8 mouse cellular contexts compared by ENCODE assay signal in the genomic region with DNA sequence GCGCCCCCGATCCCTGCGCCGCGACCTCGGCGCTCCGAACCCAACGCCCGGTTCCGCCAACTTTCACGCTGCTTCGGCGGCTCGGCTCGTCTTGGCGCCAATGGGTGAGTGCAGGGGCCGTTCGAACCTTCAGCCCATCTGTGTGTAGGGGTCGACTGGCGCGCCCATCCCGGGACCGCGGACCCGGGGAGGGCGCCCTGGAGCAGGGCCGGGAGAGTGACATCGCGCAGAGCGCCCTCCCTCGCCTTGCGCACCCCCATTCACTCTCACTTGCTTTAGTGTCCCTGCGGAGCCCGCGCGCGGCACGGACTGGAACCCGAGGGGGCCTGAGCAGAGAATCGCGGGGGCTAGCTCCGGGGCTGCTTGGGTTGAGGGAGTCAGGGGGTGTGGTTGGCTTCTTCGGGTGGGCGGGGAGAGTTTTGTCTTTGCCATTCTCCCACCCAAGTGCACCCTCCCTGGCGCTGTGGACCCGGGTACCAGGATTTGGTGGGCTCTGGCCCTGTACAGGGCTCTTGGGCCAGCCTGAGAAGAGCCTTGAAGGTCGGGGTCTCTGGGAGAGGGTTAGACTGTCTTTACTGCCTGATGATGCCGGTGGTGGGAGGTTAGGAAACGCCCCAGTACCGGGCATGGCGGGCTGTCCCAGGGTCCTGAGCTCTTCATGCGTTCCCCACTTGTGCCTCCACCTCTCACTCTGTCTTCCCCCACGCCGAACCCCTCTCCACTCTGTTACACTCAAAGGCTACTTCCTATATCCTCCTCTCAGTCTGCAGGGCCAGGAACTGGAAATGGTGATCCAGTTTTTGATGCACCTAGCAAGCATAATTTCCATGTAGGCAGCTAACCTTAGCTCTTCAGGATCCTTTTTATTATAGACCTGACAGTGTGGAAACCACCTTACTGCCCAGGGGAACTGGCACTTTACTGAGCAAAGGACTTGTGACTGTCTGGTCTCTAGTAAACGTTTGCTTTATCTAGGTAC. TPM values are rescaled to one million over a fixed set of nuclear protein-coding genes. Genes with fewer than 3 reads are reported as not detected.
DNase-seq lines count a peak whose midpoint lies in the region; ATAC-seq lines count a peak whose summit lies in the region.

No protein-coding gene starts in this region.

- no peaks in the 10 kb centered on the region for H3K36me3 ChIP-seq in hindbrain, embryonic 12.5 days
- H3K36me3 ChIP-seq in limb, embryonic 10.5 days = no peaks in the 10 kb centered on the region
- no peaks in the 10 kb centered on the region for H3K36me3 ChIP-seq in midbrain, embryonic 10.5 days
- H3K36me3 ChIP-seq in splenic B cell, adult 2 months (ENCODE audit: control insufficient read depth, insufficient read depth, low read length, poor library complexity, severe bottlenecking) = no peaks in the 10 kb centered on the region

- peak overlapping the region; percentile 63 for H3K4me2 ChIP-seq in hindbrain, embryonic 12.5 days (replicated peaks)

- no peaks in the 10 kb centered on the region for H3K9me3 ChIP-seq in hindbrain, embryonic 12.5 days (replicated peaks)
- H3K9me3 ChIP-seq in limb, embryonic 10.5 days (replicated peaks) = no peaks in the 10 kb centered on the region
- no peaks in the 10 kb centered on the region for H3K9me3 ChIP-seq in midbrain, embryonic 10.5 days (replicated peaks)

- 16% methylated on average over 43 of the region's 56 CpGs for WGBS in hindbrain, embryonic 12.5 days
- WGBS in limb, embryonic 10.5 days = 18% methylated on average over 48 of the region's 56 CpGs
- 17% methylated on average over 56 of the region's 56 CpGs for WGBS in midbrain, embryonic 10.5 days

- DNase-seq in kidney, adult 11 months = peak; percentile 4
- DNase-seq in kidney, adult 18-20 months = no peak
- DNase-seq in adrenal gland, postnatal 36 days = peak; percentile 33 to 35
- DNase-seq in limb, embryonic 10.5 days (ENCODE audit: low spot score) = peak; percentile 56
- DNase-seq in midbrain, embryonic 10.5 days (ENCODE audit: low spot score) = peak; percentile 57
- DNase-seq in splenic B cell, adult 2 months (ENCODE audit: low read depth, low spot score) = peak; percentile 21

- H3K4me3 ChIP-seq in hindbrain, embryonic 12.5 days = peak overlapping the region; percentile 58
- H3K4me3 ChIP-seq in limb, embryonic 10.5 days = peak overlapping the region; percentile 63
- H3K4me3 ChIP-seq in midbrain, embryonic 10.5 days = peak overlapping the region; percentile 65

- peak overlapping the region; percentile 62 for H3K9ac ChIP-seq in hindbrain, embryonic 12.5 days

- ATAC-seq in erythroblast, adult 5-6 weeks (replicated peaks; ENCODE audit: low FRiP score, poor library complexity, severe bottlenecking) = peak; percentile 46; the same call in 1 of the 2 replicates
- ATAC-seq in hindbrain, embryonic 12.5 days (ENCODE audit: low FRiP score) = peak; percentile 77

- H3K4me1 ChIP-seq in hindbrain, embryonic 12.5 days = peaks cover 9% of the 10 kb centered on the region; the same call in 1 of the 2 replicates
- H3K4me1 ChIP-seq in limb, embryonic 10.5 days = peaks cover 5% of the 10 kb centered on the region
- peaks cover 18% of the 10 kb centered on the region; the same call in 1 of the 2 replicates for H3K4me1 ChIP-seq in midbrain, embryonic 10.5 days

- H3K27ac ChIP-seq in hindbrain, embryonic 12.5 days = peak overlapping the region; percentile 67; the same call in 1 of the 2 replicates
- H3K27ac ChIP-seq in limb, embryonic 10.5 days = peak overlapping the region; percentile 79
- peak overlapping the region; percentile 82 for H3K27ac ChIP-seq in midbrain, embryonic 10.5 days (replicated peaks)

- peaks cover 10% of the 10 kb centered on the region for H3K27me3 ChIP-seq in hindbrain, embryonic 12.5 days
- peaks cover 87% of the 10 kb centered on the region for H3K27me3 ChIP-seq in limb, embryonic 10.5 days (ENCODE audit: low read depth, poor library complexity, severe bottlenecking)
- peaks cover 90% of the 10 kb centered on the region for H3K27me3 ChIP-seq in midbrain, embryonic 10.5 days (ENCODE audit: low read depth, poor library complexity, severe bottlenecking)
- no peaks in the 10 kb centered on the region for H3K27me3 ChIP-seq in splenic B cell, adult 2 months (ENCODE audit: control insufficient read depth, insufficient read depth, low read length, poor library complexity, severe bottlenecking)

RNA-seq across cellular contexts. Expression of gene Sh3kbp1, which starts 0.8 kb away (rescaled TPM):
- 10 to 100 TPM; 23.1 to 27.2 TPM for total RNA-seq in adrenal gland, postnatal 36 days (2021)
- 24.8 and 32.6 TPM in 2 replicates for total RNA-seq in erythroblast, adult 5-6 weeks (2015; ENCODE audit: low replicate concordance)
- 27.6 and 37.1 TPM in 2 replicates for total RNA-seq in erythroblast, adult 5-6 weeks (2017; ENCODE audit: low replicate concordance)
- 45.7 and 50.3 TPM in 2 replicates for polyA plus RNA-seq in hindbrain, embryonic 12.5 days (2016; fragmentation: Nextera tagmentation; extraction: Ambion mirVana)
- polyA plus RNA-seq in limb, embryonic 10.5 days (2016; fragmentation: Nextera tagmentation; extraction: Ambion mirVana) = 19.1 and 22.0 TPM in 2 replicates
- 21.1 and 26.9 TPM in 2 replicates for polyA plus RNA-seq in midbrain, embryonic 10.5 days (2016; fragmentation: Nextera tagmentation; extraction: Ambion mirVana)
